Mouse (Mus musculus) ES-E14 (cell line): ENCODE data around the gene F930015N05Rik. TPM values are rescaled to one million over a fixed set of nuclear protein-coding genes. Genes with fewer than 3 reads are reported as not detected.

Experiments
- DNase-seq: peaks from one replicate; pipeline ENCODE4 v3.0.0-alpha.2; 2013; ENCODE audit warnings: low read depth, low spot score
- H3K27ac ChIP-seq: 2 replicates; pipeline ENCODE4 v1.5.1; 2012; ENCODE audit warnings: low read depth, mild to moderate bottlenecking, low read length, moderate library complexity, mixed read lengths; ENCODE audit not compliant: poor library complexity, insufficient read depth, severe bottlenecking
- H3K36me3 ChIP-seq: 2 replicates; pipeline ENCODE4 v1.6.1; 2012; ENCODE audit warnings: mild to moderate bottlenecking, low read length, moderate library complexity, mixed read lengths; ENCODE audit not compliant: control insufficient read depth, poor library complexity, insufficient read depth, severe bottlenecking
- H3K4me1 ChIP-seq, 2 experiments: fragments of 150-350 bp in 1 of 2; sonication (generic) in 1 of 2; 2 replicates each; pipeline ENCODE4 v1.6.1; 2012; ENCODE audit warnings: low read length in 2 of 2, mild to moderate bottlenecking in 1 of 2, mixed read lengths in 1 of 2; ENCODE audit not compliant: control insufficient read depth in 2 of 2, insufficient read depth in 2 of 2, poor library complexity in 1 of 2
- H3K4me3 ChIP-seq, 2 experiments: fragments of 150-350 bp in 1 of 2; sonication (generic) in 1 of 2; 2 replicates each; pipeline ENCODE4 v1.5.1; 2012; ENCODE audit warnings: low read length in 2 of 2, low read depth in 1 of 2, mild to moderate bottlenecking in 1 of 2, mixed read lengths in 1 of 2; ENCODE audit not compliant: insufficient read depth in 1 of 2, poor library complexity in 1 of 2, severe bottlenecking in 1 of 2
- H3K9ac ChIP-seq: 2 replicates; pipeline ENCODE4 v1.6.1; 2012; ENCODE audit warnings: low read depth, mild to moderate bottlenecking, low read length, mixed read lengths; ENCODE audit not compliant: poor library complexity, insufficient read depth, severe bottlenecking
- H3K9me3 ChIP-seq: fragments of 150-350 bp; sonication (generic); 2 replicates; pipeline ENCODE4 v1.6.1; 2012; ENCODE audit warnings: low read depth, mild to moderate bottlenecking, low read length; ENCODE audit not compliant: control insufficient read depth, insufficient read depth
- CHD2 ChIP-seq: IDR thresholded peaks from 2 replicates; pipeline ENCODE4 v1.6.1; 2014; ENCODE audit warnings: mild to moderate bottlenecking, low read depth, low read length, inconsistent platforms
- HCFC1 ChIP-seq: IDR thresholded peaks from 2 replicates; pipeline ENCODE4 v1.6.1; 2012; ENCODE audit warnings: low read length, inconsistent platforms, borderline replicate concordance; ENCODE audit not compliant: insufficient read depth
- MAFK ChIP-seq: IDR thresholded peaks from 2 replicates; pipeline ENCODE4 v1.6.1; 2014; ENCODE audit warnings: mild to moderate bottlenecking, low read depth, low read length, inconsistent platforms; ENCODE audit not compliant: insufficient read depth
- ZC3H11A ChIP-seq: IDR thresholded peaks from 2 replicates; pipeline ENCODE4 v1.6.1; 2012; ENCODE audit warnings: low read depth, mild to moderate bottlenecking, inconsistent platforms, low read length, borderline replicate concordance
- ZNF384 ChIP-seq: IDR thresholded peaks from 2 replicates; pipeline ENCODE4 v1.6.1; 2012; ENCODE audit warnings: low read depth, low read length, inconsistent platforms
- in situ Hi-C, 2 experiments: fragments of 600-800 bp; cut with MboI; formaldehyde crosslinking; loops; one replicate each; pipeline ENCODE4 v1.15.1; 2025; ENCODE audit warnings: low sequenced_read_pairs in 2 of 2, inconsistent platforms in 1 of 2; ENCODE audit not compliant: unreplicated experiment in 2 of 2
- total RNA-seq: library from RNA; depleted of rRNA; stranded (reverse); fragments of 300-350 nt; gene quantifications from 2 replicates; pipeline ENCODE4 v1.2.3, GENCODE M21; 2012

F930015N05Rik gene
- total RNA-seq, 1 experiment = not detected

GRCm38 (mm10) chr11:64435546-64436411 is 674 bp downstream of the F930015N05Rik start:
- in situ Hi-C loops = loop anchor here in 1 of 2 experiments (25.0 kb wide), 1 partner anchor 523 kb away; the partner anchor contains the start of gene Hs3st3b1
- TF ChIP-seq ZNF384 (no peak), HCFC1 (no peak), MAFK (no peak), ZC3H11A (no peak), CHD2 (no peak)
- no peak overlapping the region for H3K27ac ChIP-seq

GRCm38 (mm10) chr11:64434611-64435545 is 1.6 kb downstream of the F930015N05Rik start, which contains the start of gene Hs3st3a1:
Gene Hs3st3a1, plus strand, starts transcription at chr11:64435332.
- Histone ChIP-seq H3K27ac (no peak within 1 kb of the TSS), H3K36me3 (no peaks in the 10 kb centered on the region), H3K9ac (peak within 1 kb of the TSS; percentile 8; the same call in 1 of the 2 replicates), H3K4me3 (peak within 1 kb of the TSS; percentile 55 to 62), H3K9me3 (no peaks in the 10 kb centered on the region), H3K4me1 (no peaks in the 10 kb centered on the region)
- peak; percentile 72 for DNase-seq
- TF ChIP-seq CHD2 (no peak), ZNF384 (peak; percentile 98), MAFK (no peak), ZC3H11A (no peak)
- in situ Hi-C loops = loop anchor here in 1 of 2 experiments (25.0 kb wide), 1 partner anchor 523 kb away; the partner anchor contains the start of gene Hs3st3b1

More at GRCm38 (mm10) chr11:64435546-64436411, 674 bp downstream of the F930015N05Rik start:
- no peak for DNase-seq
- peak overlapping the region; percentile 8; the same call in 1 of the 2 replicates for H3K9ac ChIP-seq
- H3K4me3 ChIP-seq = peak overlapping the region; percentile 55 to 62
- no peaks in the 10 kb centered on the region for H3K4me1 ChIP-seq
- H3K9me3 ChIP-seq = no peaks in the 10 kb centered on the region
- H3K36me3 ChIP-seq = no peaks in the 10 kb centered on the region

- in situ Hi-C loops = no loop called here
- Histone ChIP-seq H3K9me3 (no peaks in the 10 kb centered on the region), H3K4me3 (no peak overlapping the region), H3K27ac (no peak overlapping the region), H3K36me3 (no peaks in the 10 kb centered on the region), H3K4me1 (no peaks in the 10 kb centered on the region), H3K9ac (no peak overlapping the region)
- no peak for DNase-seq
- no peak for TF ChIP-seq ZC3H11A
Measured at GRCm38 (mm10) chr11:64418969-64419368, 17.5 kb downstream of the F930015N05Rik start.

GRCm38 (mm10) chr11:64400534-64401093 is 35.8 kb downstream of the F930015N05Rik start:
- Histone ChIP-seq H3K4me3 (no peak overlapping the region), H3K4me1 (no peaks in the 10 kb centered on the region), H3K9me3 (no peaks in the 10 kb centered on the region), H3K27ac (no peak overlapping the region), H3K9ac (no peak overlapping the region), H3K36me3 (no peaks in the 10 kb centered on the region)
- no peak for DNase-seq
- TF ChIP-seq MAFK (no peak), ZNF384 (peak; percentile 81)
- in situ Hi-C loops = no loop called here
